Mouse (Mus musculus) fat pad, adult 2 months (tissue): ENCODE data around the gene Aldh8a1.
"Not testable (repeated sequence)": the region's sequence is repeated elsewhere in the genome, so short reads cannot be mapped to it uniquely, and the experiment has no call there.

Source experiments
- DNase-seq: peaks from one replicate; pipeline ENCODE4 v3.0.0-alpha.2; 2011; ENCODE audit warnings: low read depth, low spot score; ENCODE audit errors: extremely low read depth

Gene Aldh8a1

DNA sequence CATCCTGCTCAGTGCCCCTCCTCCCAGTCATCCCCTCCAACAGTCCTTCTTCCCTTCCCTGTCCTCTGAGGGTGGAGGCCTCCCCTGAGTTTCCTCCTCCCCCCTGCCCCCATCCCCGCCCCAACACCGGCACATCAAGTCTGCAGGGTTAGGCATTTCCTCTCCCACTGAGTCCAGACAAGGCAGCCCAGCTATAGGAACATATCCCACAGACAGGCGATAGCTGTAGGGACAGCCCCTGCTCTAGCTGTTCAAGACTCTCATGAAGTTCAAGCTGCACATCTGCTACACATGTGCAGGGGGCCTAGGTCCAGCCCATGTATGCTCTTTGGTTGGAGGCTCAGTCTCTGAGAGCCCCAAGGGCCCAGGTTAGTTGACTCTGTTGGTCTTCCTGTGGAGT, 10.6 kb upstream of the Aldh8a1 start:
- DNase-seq: no peak

GRCm38 (mm10) chr10:21367481-21367880, 9.6 kb upstream of the Aldh8a1 start:
- no peak for DNase-seq

DNA sequence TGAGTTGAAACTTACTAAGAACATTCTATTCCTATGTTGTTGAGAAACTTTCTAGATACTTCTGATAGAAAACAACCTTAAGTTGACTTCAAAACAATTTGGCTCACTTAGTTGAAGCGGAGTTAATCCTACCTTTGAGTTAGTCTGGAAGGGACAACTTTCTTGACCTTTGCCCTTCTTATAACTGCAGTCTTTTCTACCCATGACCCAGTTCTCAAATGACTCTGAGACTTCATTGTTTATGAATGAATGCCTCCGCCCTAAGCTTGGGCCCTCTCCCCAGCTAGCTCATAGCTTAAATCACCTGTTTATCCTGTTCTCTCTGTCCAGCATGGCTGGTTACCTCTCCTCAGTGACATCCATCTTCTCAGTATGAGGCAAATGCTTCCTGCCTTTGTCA, 7.5 kb upstream of the Aldh8a1 start:
- no peak for DNase-seq

DNA sequence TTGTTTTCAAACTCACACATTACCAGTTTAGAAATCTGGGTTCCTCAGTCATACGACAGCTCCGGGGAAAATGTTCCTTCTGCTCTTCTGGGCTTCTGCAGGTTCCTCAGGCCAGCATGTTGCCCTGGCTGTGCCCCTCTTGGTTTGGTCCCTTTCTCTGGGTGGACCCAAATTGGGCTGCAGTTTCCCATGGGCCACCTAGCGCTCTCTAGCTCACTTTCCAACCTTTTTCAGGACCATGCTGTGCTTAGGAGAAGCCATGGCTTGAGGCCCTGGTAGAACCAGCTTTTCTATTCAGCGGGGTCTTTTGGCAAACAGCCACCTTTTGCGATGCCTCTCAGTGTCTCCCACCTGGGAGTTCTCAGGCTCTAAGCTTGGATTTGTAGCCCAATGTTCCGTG, 4.8 kb upstream of the Aldh8a1 start:
- DNase-seq: no peak

GRCm38 (mm10) chr10:21378196-21378944, 1.3 kb downstream of the Aldh8a1 start:
- DNase-seq: no peak

DNA sequence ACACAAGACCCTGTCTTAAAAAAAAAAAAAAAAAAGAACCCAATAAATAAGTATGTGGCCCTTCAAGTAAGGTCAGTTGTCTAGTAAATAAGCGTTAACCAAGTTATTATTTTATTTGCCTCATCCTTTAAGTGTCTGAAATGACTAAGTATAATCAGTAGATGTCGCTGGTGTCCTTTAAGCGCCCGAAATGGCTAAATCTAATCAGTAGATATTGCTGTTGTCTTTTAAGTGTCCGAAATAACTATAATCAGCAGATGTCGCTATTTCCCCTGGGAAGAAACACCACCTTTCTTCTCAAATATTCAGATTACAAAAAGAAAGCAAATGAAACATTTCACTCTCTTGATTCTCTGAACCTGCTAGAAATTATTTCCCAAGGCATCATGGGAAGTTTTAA, 5.8 kb downstream of the Aldh8a1 start:
- no peak for DNase-seq

- no peak for DNase-seq
Measured at GRCm38 (mm10) chr10:21385111-21385663, 8.1 kb downstream of the Aldh8a1 start.

GRCm38 (mm10) chr10:21389075-21389474, 12.0 kb downstream of the Aldh8a1 start:
- DNase-seq: no peak

DNA sequence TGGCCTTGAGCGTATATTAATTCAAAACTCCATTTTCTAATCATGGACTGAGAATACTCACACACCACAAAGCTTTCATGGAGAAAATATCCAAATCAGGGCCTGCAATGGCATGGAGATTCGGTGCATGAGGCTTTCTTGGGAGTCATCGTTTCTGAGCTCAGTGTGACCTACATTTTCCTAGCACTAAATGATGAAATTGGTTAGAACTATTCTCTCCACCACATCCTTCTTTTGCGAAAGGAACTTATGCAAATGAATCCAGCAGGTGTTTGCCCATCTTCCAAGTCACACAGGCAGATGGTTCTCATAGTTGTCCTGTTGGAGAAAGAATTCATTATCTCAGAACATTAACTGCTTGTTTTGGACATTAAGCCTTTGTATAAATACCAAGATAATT, 13.3 kb downstream of the Aldh8a1 start:
- no peak for DNase-seq

DNA sequence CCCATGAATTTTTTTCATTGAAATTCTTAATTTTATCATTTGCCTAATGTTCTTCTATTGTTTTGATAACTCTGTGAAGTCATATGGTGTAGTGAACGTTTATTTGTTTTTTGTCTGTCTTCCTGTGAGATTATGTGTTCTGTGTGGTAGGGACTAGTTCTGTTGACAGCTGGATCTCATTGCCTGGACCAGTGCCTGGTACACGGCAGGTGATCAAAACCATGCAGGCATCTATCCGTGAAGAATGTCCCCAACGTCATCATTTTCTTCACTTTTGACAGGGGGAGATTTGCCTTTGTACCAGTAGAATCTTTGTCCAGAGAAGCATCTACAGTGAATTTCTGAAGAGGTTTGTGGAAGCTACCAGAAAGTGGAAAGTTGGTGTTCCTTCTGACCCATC, 14.2 kb downstream of the Aldh8a1 start:
- no peak for DNase-seq

DNA sequence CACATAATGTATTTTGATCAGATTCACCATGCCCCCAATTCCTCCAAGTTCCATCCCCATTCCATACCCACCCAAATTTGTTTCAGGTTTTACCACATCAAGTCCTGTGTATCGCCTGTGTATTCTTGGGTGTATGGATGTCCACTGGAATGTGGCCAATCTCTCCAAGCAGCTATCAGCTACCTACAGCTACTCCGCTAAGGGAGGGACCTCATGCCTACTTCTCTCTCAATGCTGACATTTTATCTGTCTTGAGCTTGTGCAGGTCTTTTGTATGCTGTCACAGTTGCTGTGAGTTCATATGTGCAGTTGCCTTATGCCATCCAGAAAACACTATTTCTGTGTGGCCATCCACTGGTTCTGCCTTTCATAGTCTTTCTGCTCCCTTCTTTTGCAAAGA, 16.3 kb downstream of the Aldh8a1 start:
- DNase-seq: no peak

DNA sequence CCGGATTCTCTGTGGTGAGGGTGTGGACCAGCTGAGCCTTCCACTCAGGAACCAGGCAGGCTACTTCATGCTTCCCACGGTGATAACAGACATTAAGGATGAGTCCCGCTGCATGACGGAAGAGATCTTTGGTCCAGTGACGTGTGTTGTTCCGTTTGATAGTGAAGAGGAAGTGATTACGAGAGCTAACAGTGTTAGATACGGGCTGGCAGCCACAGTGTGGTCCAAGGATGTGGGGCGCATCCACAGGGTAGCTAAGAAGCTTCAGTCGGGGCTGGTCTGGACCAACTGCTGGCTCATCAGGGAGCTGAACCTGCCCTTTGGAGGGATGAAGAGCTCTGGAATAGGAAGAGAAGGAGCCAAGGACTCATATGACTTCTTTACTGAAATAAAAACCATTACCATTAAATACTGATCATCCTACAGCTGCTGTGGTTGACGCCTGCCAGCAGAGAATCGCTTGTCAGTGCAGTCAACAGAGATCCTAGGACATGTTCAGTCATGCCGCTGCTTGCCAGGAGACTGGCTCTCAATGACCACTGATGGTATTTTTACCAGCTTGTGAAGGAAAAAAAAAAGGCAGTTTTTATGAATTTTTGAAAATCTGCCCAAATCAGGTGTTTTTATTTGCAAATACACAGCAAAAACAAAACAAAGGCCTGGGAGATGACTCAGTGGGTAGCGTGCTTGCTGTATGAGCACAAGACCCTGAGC, 18.5 kb downstream of the Aldh8a1 start:
- no peak for DNase-seq

DNA sequence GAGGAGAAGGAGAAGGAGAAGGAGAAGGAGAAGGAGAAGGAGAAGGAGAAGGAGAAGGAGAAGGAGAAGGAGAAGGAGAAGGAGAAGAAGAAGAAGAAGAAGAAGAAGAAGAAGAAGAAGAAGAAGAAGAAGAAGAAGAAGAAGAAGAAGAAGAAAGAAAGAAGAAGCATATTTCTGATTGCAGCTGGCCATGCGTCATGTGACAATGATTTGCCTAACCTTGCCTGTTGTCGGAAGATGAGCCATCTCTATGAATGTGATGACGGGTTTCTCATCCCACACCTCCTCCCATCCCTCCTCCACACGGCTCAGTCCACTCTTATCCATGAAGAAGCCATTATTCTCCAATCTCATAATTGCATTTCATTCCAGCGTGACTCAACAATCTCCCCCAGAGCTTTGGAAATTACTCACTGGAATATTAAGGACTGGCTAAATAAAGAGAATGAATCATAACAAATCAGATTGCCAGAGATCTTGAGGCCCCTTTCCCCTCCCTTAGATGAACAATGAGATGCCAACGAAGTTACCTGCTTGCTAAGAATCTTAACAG, 21.9 kb downstream of the Aldh8a1 start:
- not testable (repeated sequence) for DNase-seq

DNA sequence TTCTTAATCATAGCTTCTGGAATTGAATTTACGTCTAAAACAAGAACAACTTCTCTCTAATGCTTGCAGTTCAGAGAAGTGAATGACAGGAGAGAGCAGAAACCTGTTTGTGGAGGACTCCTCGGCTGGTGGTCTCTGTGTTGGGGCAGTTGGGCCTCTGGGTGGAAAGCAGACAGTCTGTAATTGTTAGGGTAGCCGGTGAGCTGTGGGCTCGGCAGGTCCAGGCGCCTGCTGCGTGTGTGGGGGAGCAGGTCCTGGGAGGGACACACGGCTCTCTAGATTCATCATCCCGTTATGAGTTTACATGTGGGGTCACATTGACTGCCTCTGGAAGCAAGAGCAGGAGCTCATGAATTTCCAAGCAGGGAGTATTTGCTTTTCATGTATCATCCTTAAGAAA, 22.5 kb downstream of the Aldh8a1 start:
- DNase-seq: no peak

- DNase-seq: no peak
Measured at GRCm38 (mm10) chr10:21400031-21400430, 22.9 kb downstream of the Aldh8a1 start.

GRCm38 (mm10) chr10:21400453-21400852, 23.4 kb downstream of the Aldh8a1 start:
- DNase-seq: no peak

DNA sequence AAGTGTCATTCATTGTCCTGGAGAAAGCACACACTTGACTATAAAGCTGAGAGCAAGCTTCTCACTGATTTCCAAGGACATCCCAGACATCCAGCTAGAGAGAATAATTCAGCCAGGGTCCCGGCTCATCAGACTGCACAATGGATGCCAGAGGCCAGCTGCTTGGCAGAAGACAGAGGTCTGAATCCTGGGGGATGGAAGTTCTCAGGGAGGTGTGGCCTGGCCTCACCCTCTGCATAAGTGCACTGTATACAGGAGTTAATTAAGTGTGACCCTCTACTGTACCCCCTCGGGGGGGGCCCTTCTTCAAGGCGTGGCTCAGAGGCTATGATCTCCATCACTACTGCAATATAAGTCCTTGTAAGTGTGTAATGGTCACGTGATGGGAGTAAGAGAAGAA, 24.2 kb downstream of the Aldh8a1 start:
- no peak for DNase-seq

DNA sequence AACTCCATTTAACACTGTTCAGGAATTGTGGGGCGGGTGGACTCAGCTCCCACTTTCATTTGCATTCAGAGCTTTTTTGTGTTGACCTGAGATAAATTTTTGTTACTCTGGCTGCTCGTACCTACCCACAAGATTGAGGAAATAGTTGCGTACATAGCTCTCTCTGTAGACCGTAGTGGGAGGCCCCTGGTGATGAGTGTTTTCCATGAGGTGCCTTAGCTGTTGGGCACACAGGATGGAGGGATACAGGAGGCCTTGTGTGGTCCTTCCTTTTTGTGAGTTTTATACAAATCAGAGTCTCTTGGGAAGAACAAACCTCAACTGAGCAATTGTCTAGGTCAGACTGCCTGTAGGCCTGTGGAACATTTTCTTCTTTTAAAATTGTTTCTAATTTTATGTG, 27.7 kb downstream of the Aldh8a1 start:
- no peak for DNase-seq

- DNase-seq: no peak
Measured at GRCm38 (mm10) chr10:21405707-21406534, 28.8 kb downstream of the Aldh8a1 start.

GRCm38 (mm10) chr10:21410711-21411110, 33.6 kb downstream of the Aldh8a1 start:
- DNase-seq: no peak

- DNase-seq: no peak
Measured at GRCm38 (mm10) chr10:21411621-21412205, 34.6 kb downstream of the Aldh8a1 start.
